Mouse (Mus musculus) hindlimb bud, embryonic 11.5 days (tissue): Measurements from ENCODE around the gene Tab2.
A peak's percentile ranks its signal among the peaks of the same experiment; 100 is the strongest.
"Not testable (repeated sequence)": the region's sequence is repeated elsewhere in the genome, so short reads cannot be mapped to it uniquely, and the experiment has no call there.

Source experiments
- DNase-seq: peaks from one replicate; pipeline ENCODE4 v3.0.0-alpha.2; 2012; ENCODE audit warnings: low read depth, low spot score; ENCODE audit errors: extremely low spot score

Tab2 gene

GRCm38 (mm10) chr10:7900719-7901627 is 55.1 kb downstream of the Tab2 start:
- DNase-seq, result no peak

DNA sequence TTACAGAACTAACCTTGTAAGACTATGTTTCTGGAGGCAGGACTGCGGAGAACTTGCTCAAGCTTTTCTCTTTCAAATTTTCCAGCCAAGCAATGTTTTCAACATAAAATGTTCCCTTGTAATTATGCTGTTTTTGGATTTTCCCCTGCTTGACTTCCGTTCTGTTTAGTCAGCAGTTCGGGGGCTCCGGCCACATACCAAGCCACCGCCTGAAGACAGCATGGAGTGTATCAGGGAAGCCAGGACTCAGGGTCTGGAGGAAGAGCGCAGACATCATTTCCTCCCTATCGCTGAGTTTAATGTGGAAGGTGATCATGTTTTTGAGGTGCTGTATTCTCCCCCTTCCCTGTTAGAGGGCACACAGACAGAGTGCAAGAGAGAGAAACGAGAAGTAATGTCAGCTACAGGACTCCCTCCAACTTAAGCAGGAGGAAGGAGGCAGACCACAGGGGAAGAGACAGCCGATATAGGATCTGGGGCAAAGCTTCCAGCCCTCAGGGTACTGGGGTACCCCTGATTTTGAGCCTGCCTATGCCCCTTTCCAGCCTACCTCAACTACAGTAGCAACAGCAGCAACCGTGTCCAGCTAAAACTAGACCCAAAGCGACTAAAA is 67.7 kb downstream of the Tab2 start:
- DNase-seq, result no peak

GRCm38 (mm10) chr10:7883524-7883923 is 72.5 kb downstream of the Tab2 start:
- DNase-seq, result peak; percentile 42

DNA sequence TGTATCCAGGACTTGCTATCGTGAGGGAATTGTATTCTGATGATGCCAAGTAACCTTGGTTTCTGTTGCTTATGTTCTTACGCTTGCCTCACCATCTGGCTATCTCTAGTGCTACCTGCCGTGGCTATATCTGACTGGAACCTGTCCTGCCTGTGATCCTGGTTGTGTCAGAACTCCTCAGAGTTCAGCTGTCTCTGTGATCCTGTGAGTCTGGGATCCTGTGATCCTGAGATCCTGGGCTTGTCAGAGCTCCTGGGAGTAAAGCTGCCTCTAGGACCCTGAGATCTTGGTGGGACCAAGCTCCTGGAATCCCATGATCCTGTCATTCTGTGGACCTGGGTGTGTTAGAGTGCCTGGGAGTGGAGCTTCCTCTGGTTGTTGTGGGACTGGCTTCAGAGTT is 74.1 kb downstream of the Tab2 start:
- DNase-seq, result no peak

DNA sequence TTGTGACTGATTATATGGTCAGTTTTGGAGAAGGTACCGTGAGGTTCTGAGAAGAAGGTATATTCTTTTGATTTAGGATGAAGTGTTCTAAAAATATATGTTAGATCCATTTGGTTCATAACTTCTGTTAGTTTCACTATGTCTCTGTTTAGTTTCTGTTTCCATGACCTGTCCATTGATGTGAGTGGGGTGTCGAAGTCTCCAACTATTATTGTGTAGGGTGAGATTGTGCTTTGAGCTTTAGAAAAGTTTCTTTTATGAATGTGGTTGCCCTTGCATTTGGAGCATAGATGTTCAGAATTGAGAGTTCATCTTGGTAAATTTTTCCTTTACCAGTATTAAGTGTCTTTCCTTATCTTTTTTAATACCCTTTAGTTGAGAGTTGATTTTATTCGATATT is 75.7 kb downstream of the Tab2 start:
- DNase-seq, result not testable (repeated sequence)

- no peak for DNase-seq
These were observed 81.8 kb downstream of the Tab2 start for GRCm38 (mm10) chr10:7874194-7874593.

GRCm38 (mm10) chr10:7871381-7872020 is 84.5 kb downstream of the Tab2 start:
- DNase-seq, result no peak

DNA sequence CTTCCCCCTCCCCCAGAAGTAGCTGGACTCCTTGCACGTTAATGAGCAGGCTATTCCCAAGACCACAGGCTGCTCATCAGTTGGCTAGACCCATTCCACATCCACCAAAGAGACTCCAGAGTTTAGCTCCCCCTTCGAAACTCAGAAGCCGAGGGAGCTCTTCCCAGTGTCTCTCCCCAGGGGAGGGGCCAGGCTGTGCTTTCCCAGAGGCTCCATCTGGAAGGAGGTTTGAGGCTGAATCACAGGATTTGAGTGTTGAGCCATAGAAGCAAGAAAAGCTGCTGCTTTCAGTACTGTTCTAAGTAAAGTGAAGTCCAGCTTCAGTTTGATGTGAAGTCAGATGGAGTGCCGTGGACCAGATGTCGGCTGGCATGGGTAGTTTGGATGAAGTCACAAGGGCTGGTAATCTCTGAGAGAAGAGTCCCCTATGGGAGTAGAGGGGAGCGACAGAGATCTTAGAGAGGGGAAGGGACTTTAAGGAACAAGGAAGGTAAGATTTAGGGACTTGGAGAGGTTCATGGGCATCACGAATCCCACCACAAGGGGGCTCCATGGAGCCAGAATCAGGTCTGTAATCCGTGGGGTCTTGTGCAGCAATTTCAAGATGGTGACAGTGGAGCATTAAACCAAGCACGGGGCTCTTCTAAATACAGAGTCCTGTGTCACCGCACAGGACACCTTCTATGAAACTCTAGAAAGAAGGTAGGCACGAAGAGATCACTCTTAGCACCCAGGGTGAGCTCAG is 85.3 kb downstream of the Tab2 start:
- no peak for DNase-seq

GRCm38 (mm10) chr10:7869746-7870145 is 86.3 kb downstream of the Tab2 start:
- DNase-seq, result no peak

DNA sequence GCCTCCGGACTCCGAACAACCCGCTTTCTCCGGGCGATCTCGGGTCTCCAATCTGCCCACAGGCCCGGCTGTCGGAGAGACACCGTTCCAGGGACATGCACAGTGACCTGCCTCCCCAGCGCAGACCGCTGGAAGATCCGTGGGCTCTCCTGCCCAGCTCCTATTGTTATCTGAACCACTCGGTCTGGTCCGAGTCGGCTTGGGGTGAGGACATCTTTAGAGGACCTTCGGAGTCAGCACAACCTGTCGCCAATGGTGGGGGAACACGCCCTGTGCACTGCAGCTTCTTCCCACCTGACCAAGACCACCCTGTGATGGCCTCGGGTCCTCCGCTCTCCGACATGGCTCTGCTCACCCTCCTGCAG is 88.4 kb downstream of the Tab2 start:
- DNase-seq, result no peak

- no peak for DNase-seq
These were observed 89.0 kb downstream of the Tab2 start for GRCm38 (mm10) chr10:7866762-7867665.

- no peak for DNase-seq
These were observed 91.2 kb downstream of the Tab2 start for GRCm38 (mm10) chr10:7864806-7865205.

GRCm38 (mm10) chr10:7864184-7864583 is 91.8 kb downstream of the Tab2 start:
- DNase-seq, result no peak

DNA sequence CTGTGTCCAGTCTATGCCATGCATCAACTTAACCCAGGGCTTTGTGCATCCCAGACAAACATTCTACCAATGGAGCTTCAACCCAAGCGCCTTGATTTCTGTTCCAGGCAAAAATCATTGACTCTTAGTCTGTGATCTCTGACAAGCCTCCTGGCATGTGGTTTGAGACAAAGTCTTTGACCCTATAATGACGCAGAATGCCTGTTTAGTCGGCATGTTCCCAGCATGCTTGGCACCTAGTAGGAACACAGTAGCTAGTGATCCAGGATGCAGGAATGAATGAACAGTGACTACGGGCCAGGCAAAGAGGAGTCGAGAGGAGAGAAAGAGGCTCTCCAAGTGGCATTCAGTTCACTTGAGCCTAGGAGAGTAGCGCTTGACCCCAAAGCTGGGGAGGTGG is 92.6 kb downstream of the Tab2 start:
- no peak for DNase-seq

GRCm38 (mm10) chr10:7861937-7862657 is 93.9 kb downstream of the Tab2 start:
- DNase-seq, result no peak

- no peak for DNase-seq
These were observed 94.6 kb downstream of the Tab2 start for GRCm38 (mm10) chr10:7861259-7861936.

DNA sequence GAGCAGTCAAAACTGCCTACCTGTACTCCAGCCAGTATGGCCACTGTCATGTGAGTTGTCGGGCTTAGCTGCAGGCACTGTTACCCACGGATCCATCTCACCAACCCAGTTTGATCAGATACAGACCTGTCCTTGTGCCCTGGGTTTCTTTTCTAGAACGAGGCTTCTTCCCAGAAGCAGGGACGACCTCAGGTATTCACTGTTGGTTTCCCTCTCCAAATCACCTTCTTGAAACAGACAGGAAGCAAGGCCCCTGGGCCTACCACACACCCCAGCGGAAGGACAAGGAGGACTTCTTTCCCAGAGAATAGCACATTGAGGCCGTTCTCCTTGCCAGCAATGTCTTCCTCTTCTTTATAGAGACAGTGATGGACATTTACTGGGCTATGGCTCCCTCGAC is 95.5 kb downstream of the Tab2 start:
- no peak for DNase-seq
